ENCODE assay signal across 10 mouse cellular contexts in the genomic region with DNA sequence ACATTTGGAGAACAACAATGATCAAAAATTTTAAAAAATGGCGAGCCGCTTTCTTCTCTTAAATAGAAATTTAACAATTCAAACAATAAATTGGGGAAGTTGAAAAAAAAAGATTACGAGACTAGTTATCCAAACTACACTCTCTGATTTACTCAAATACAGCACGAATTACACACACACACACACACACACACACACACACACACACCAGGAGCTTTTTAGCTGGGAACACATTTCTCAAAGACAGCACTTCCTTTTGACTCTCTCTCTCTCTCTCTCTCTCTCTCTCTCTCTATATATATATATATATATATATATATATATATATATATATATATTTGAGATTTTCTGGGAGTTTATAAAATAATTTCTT. TPM values are rescaled to one million over a fixed set of nuclear protein-coding genes. Genes with fewer than 3 reads are reported as not detected.
DNase-seq lines count a peak whose midpoint lies in the region; ATAC-seq and TF ChIP-seq lines count a peak whose summit lies in the region.
"Had no signal": no experiment of that assay in that cellular context is flagged by ENCODE, and none has a peak within 500 bp of the region (broad histone marks: within the 10 kb centered on the region; RNA-seq: fewer than 3 reads in every experiment).

No protein-coding gene starts in this region.

- DNase-seq in heart, embryonic 10.5 days (ENCODE audit: low spot score) = no peak
- DNase-seq in heart, postnatal 10 days = no peak
- DNase-seq in hindbrain, embryonic 11.5 days (ENCODE audit: low spot score) = no peak
- no peak for DNase-seq in frontal cortex, adult 2 months (ENCODE audit: extremely low spot score in 1 of 2, low spot score in 1 of 2)
- DNase-seq in testis, postnatal 14 days (ENCODE audit: low spot score) = no peak
- DNase-seq in right cerebral cortex, postnatal 36 days (ENCODE audit: low spot score in 2 of 2) = no peak

- no peak overlapping the region for H3K27ac ChIP-seq in heart, embryonic 10.5 days
- no peak overlapping the region for H3K27ac ChIP-seq in bone marrow macrophage, adult 2 months (ENCODE audit: insufficient read depth, low read depth, low read length)
- H3K27ac ChIP-seq in hindbrain, embryonic 11.5 days (ENCODE audit: low read depth, low read length) = no peak overlapping the region; the same call in 1 of the 2 replicates
- H3K27ac ChIP-seq in liver, embryonic 16.5 days (ENCODE audit: low read length) = no peak overlapping the region

- 19% methylated on average over 4 of the region's 4 CpGs for WGBS in heart, embryonic 10.5 days
- WGBS in hindbrain, embryonic 11.5 days = 12% methylated on average over 4 of the region's 4 CpGs
- 15% methylated on average over 4 of the region's 4 CpGs for WGBS in liver, embryonic 16.5 days (ENCODE audit: insufficient replicate concordance)

- H3K4me1 ChIP-seq in heart, embryonic 10.5 days = peaks cover 8% of the 10 kb centered on the region
- H3K4me1 ChIP-seq in bone marrow macrophage, adult 2 months (ENCODE audit: control insufficient read depth, insufficient read depth, low read length) = 0 out of 2 replicates have a peak, but pooled peaks cover under 1% of the 10 kb centered on the region
- H3K4me1 ChIP-seq in hindbrain, embryonic 11.5 days (replicated peaks; ENCODE audit: control insufficient read depth, insufficient read depth, low read length) = 0 out of 2 replicates have a peak, but pooled peaks cover under 1% of the 10 kb centered on the region
- H3K4me1 ChIP-seq in liver, embryonic 16.5 days (ENCODE audit: control insufficient read depth, low read depth, low read length) = peaks cover under 1% of the 10 kb centered on the region; the same call in 1 of the 2 replicates

- peak overlapping the region; percentile 62 for H3K4me3 ChIP-seq in heart, embryonic 10.5 days
- H3K4me3 ChIP-seq in bone marrow macrophage, adult 2 months (ENCODE audit: insufficient read depth, low read length) = peak overlapping the region; percentile 48
- no peak overlapping the region for H3K4me3 ChIP-seq in hindbrain, embryonic 11.5 days (ENCODE audit: low read depth, low read length)
- H3K4me3 ChIP-seq in liver, embryonic 16.5 days (ENCODE audit: low read depth, low read length) = peak overlapping the region; percentile 39

- no peak for ATAC-seq in hindbrain, embryonic 11.5 days (ENCODE audit: low FRiP score)
- no peak for ATAC-seq in liver, embryonic 16.5 days (ENCODE audit: low read depth)

- intact Hi-C loops in heart, postnatal 10 days (cut with DNase I) = no loop called here

- no peak for TF ChIP-seq POLR2A in bone marrow macrophage, adult 2 months (IDR thresholded peaks at IDR 0.05; ENCODE audit: borderline replicate concordance, low read depth, low read length)

- no peaks in the 10 kb centered on the region for H3K9me3 ChIP-seq in heart, embryonic 10.5 days
- H3K9me3 ChIP-seq in hindbrain, embryonic 11.5 days (ENCODE audit: control insufficient read depth, low read length) = no peaks in the 10 kb centered on the region
- H3K9me3 ChIP-seq in liver, embryonic 16.5 days (replicated peaks; ENCODE audit: control insufficient read depth, low read length) = no peaks in the 10 kb centered on the region

- no peak overlapping the region for H3K9ac ChIP-seq in hindbrain, embryonic 11.5 days (ENCODE audit: low read depth, low read length)
- no peak overlapping the region for H3K9ac ChIP-seq in liver, embryonic 16.5 days (ENCODE audit: low read depth, low read length)

- H3K4me2 ChIP-seq in hindbrain, embryonic 11.5 days (replicated peaks; ENCODE audit: low read depth, low read length) = peak overlapping the region; percentile 69; the same call in 1 of the 2 replicates
- H3K4me2 ChIP-seq in liver, embryonic 16.5 days (ENCODE audit: low read depth, low read length) = peak overlapping the region; percentile 59

- no peak for TF ChIP-seq CTCF in bone marrow macrophage, adult 2 months (IDR thresholded peaks at IDR 0.05; ENCODE audit: low read depth, low read length)

- H3K36me3 ChIP-seq in heart, embryonic 10.5 days = no peaks in the 10 kb centered on the region
- no peaks in the 10 kb centered on the region for H3K36me3 ChIP-seq in hindbrain, embryonic 11.5 days (ENCODE audit: control insufficient read depth, insufficient read depth, low read length)
- no peaks in the 10 kb centered on the region for H3K36me3 ChIP-seq in liver, embryonic 16.5 days (ENCODE audit: control insufficient read depth, insufficient read depth)

- H3K27me3 ChIP-seq in heart, embryonic 10.5 days (ENCODE audit: insufficient read depth, poor library complexity, severe bottlenecking) = peaks cover 33% of the 10 kb centered on the region
- peaks cover 11% of the 10 kb centered on the region; the same call in 1 of the 2 replicates for H3K27me3 ChIP-seq in hindbrain, embryonic 11.5 days (ENCODE audit: control insufficient read depth, insufficient read depth, low read length)
- peaks cover 43% of the 10 kb centered on the region for H3K27me3 ChIP-seq in liver, embryonic 16.5 days (ENCODE audit: control insufficient read depth, insufficient read depth, low read depth, low read length)

RNA-seq across cellular contexts. Expression of gene Mab21l1, which starts 5.9 kb away (rescaled TPM):
- 4.0 and 4.1 TPM in 2 replicates for polyA plus RNA-seq in heart, embryonic 10.5 days (2016; fragmentation: Nextera tagmentation; extraction: Ambion mirVana)
- total RNA-seq in heart, postnatal 10 days (2021) = under 1 TPM; 0.10 TPM
- polyA plus RNA-seq in bone marrow macrophage, adult 2 months (2012; ENCODE audit: insufficient read depth, insufficient read length, missing spikeins) = not detected in 2 replicates
- 68.1 and 68.5 TPM in 2 replicates for polyA plus RNA-seq in hindbrain, embryonic 11.5 days (2014; fragmentation: Nextera tagmentation; extraction: Ambion mirVana)
- 0.05 and 0.08 TPM in 2 replicates for polyA plus RNA-seq in liver, embryonic 16.5 days (2015; fragmentation: Nextera tagmentation; extraction: Ambion mirVana)
- polyA plus RNA-seq in frontal cortex, adult 2 months (2012; rRNA removed) = 0.63 and 1.00 TPM in 2 replicates
- total RNA-seq: hematopoietic stem cell, adult 5-6 weeks; monocyte, adult 5-6 weeks had no signal

Comparison
In these comparisons a context has a peak if more than half of its experiments do, and no peak if none do; other contexts are left out.
1. RNA of gene Mab21l1, which starts 5.9 kb away (polyA plus RNA-seq): 68.1 to 68.5 TPM in hindbrain, embryonic 11.5 days; 4.0 to 4.1 TPM in heart, embryonic 10.5 days, 0.63 to 1.00 TPM in frontal cortex, adult 2 months, 0.05 to 0.08 TPM in liver, embryonic 16.5 days and not detected in bone marrow macrophage, adult 2 months; every median in the first group is over 10 times any median in the second.